Mouse (Mus musculus): ENCODE results near the gene Rpl37a. TPM values are rescaled to one million over a fixed set of nuclear protein-coding genes. Genes with fewer than 3 reads are reported as not detected.

The Rpl37a gene
- polyA plus RNA-seq, 1 experiment from 2014 or later, result 1,358 TPM

DNA sequence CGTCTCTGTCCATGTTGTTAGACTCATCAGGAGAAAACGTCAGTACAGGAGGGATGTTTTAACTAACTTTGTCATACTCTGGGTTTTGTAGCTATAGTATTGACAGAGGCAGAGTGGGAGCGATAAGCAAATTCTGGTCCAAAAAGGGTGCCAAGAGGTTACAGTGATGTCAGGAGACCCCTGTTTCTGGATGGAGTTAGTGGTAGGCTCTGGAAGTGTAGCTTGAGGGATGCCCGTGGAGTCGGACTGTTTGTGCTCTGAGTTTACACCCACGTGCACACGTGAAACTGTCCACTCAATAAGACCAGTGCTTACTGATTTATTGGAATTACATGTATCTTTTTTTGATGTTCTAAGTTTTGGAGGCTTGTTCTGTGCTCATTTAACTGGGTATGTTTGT lies 6.5 kb downstream of the Rpl37a start:
- ATAC-seq, result no peak
- TF ChIP-seq CTCF (IDR thresholded peaks at IDR 0.05; ENCODE audit: low read depth), result no peak

DNA sequence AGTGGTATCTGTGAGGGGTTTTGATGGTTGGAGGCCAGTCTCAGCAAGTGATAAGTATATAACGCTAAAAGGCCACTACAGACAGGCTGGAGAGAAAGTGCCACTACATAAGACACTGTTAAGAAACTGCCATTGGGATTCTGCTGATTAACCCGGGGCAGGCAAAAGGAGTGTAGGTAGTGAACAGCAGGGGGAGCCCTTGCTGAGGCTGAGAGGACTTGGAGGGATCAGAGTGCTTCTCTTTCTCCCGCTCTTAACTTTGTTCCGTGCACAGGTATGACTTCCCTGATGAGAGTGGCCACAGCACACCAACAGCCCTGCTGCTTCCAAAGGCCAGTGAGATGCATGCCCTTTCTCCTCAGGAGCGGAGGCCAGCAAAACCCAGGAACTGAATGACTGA lies 7.8 kb downstream of the Rpl37a start:
- peak; percentile 88 for TF ChIP-seq CTCF (IDR thresholded peaks at IDR 0.05; ENCODE audit: low read depth)
- Histone ChIP-seq H3K4me2 (replicated peaks; ENCODE audit: low read depth) (no peak overlapping the region), H3K27ac (ENCODE audit: low read depth, low read length) (no peak overlapping the region), H3K9ac (ENCODE audit: low read depth, low read length) (no peak overlapping the region), H3K27me3 (replicated peaks; ENCODE audit: control insufficient read depth, insufficient read depth, low read length) (no peaks in the 10 kb centered on the region), H3K4me1 (replicated peaks; ENCODE audit: control insufficient read depth, insufficient read depth, low read length) (no peaks in the 10 kb centered on the region), H3K36me3 (ENCODE audit: control insufficient read depth, insufficient read depth) (peaks cover 12% of the 10 kb centered on the region; the same call in 1 of the 2 replicates), H3K9me3 (ENCODE audit: control insufficient read depth) (no peaks in the 10 kb centered on the region), H3K4me3 (ENCODE audit: low read depth, low read length) (no peak overlapping the region)
- peak; percentile 72 for ATAC-seq
- WGBS, result 15% methylated on average over 5 of the region's 5 CpGs

More for the DNA sequence above, 6.5 kb downstream of the Rpl37a start:
- no peak overlapping the region for H3K4me3 ChIP-seq (ENCODE audit: low read depth, low read length)
- H3K36me3 ChIP-seq (ENCODE audit: control insufficient read depth, insufficient read depth), result peaks cover 12% of the 10 kb centered on the region; the same call in 1 of the 2 replicates
- H3K9me3 ChIP-seq (ENCODE audit: control insufficient read depth), result no peaks in the 10 kb centered on the region
- H3K9ac ChIP-seq (ENCODE audit: low read depth, low read length), result no peak overlapping the region
- 91% methylated on average over 7 of the region's 7 CpGs for WGBS
- H3K4me2 ChIP-seq (replicated peaks; ENCODE audit: low read depth), result no peak overlapping the region
- H3K27ac ChIP-seq (ENCODE audit: low read depth, low read length), result no peak overlapping the region
- 0 out of 2 replicates have a peak, but pooled peaks cover 3% of the 10 kb centered on the region for H3K4me1 ChIP-seq (replicated peaks; ENCODE audit: control insufficient read depth, insufficient read depth, low read length)
- no peaks in the 10 kb centered on the region for H3K27me3 ChIP-seq (replicated peaks; ENCODE audit: control insufficient read depth, insufficient read depth, low read length)

DNA sequence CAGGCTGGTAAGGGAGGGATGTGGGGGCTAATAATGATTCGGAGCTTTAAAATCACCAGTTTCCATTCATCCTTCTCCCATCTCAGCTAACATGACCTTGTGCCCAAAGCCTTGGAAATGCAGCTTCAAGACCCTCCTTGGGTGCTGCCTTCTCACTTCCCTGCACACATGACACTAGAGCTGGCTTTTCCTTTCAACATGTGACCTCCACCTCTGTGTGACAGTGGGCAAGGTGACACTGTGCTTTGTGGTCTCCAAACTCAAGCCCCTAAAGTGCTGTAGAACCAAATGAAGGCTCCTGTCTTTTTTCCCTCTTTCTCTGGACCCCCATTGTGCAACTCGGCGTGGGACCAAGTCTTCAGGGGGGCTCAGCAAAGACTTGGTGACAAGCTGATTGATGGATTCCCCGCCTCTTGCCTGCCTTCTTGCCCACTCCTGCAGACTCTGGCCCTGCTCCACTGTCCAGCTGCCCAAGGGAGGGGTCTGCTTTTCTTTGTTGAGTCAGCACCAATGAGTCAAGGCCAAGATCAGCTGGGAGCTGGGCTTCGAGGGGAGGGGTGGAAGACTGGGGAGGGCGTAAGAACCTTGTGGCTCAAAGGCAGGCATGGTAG lies 9.1 kb downstream of the Rpl37a start:
- no peak overlapping the region for H3K9ac ChIP-seq (ENCODE audit: low read depth, low read length)
- peaks cover 4% of the 10 kb centered on the region; the same call in 1 of the 2 replicates for H3K36me3 ChIP-seq (ENCODE audit: control insufficient read depth, insufficient read depth)
- no peak overlapping the region for H3K4me3 ChIP-seq (ENCODE audit: low read depth, low read length)
- no peak overlapping the region for H3K4me2 ChIP-seq (replicated peaks; ENCODE audit: low read depth)
- H3K4me1 ChIP-seq (replicated peaks; ENCODE audit: control insufficient read depth, insufficient read depth, low read length), result no peaks in the 10 kb centered on the region
- 73% methylated on average over 6 of the region's 6 CpGs for WGBS
- no peak overlapping the region for H3K27ac ChIP-seq (ENCODE audit: low read depth, low read length)
- ATAC-seq, result no peak
- H3K27me3 ChIP-seq (replicated peaks; ENCODE audit: control insufficient read depth, insufficient read depth, low read length), result no peaks in the 10 kb centered on the region
- no peaks in the 10 kb centered on the region for H3K9me3 ChIP-seq (ENCODE audit: control insufficient read depth)
- TF ChIP-seq CTCF (IDR thresholded peaks at IDR 0.05; ENCODE audit: low read depth), result no peak

DNA sequence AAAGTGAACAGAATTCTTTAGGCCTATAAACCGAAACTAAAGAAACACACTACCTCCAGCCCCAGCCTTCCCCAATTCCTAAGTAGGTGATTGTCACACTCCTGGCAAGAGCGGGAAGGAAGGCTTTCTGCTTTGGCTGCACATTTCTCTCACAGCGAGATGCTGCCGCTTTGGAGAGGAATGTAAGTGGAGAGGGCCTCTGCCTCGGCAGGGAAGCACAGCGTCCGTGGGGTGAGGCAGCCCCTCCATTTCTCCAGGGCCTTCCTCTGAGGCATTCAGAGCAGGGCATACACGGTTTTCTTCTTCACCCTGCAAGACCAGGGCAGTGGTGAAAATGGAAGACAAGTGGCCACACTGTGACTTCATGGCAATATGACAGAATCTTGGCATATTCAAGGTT lies 11.6 kb downstream of the Rpl37a start:
- no peaks in the 10 kb centered on the region for H3K4me1 ChIP-seq (replicated peaks; ENCODE audit: control insufficient read depth, insufficient read depth, low read length)
- TF ChIP-seq CTCF (IDR thresholded peaks at IDR 0.05; ENCODE audit: low read depth), result no peak
- H3K36me3 ChIP-seq (ENCODE audit: control insufficient read depth, insufficient read depth), result peaks cover 4% of the 10 kb centered on the region; the same call in 1 of the 2 replicates
- no peaks in the 10 kb centered on the region for H3K9me3 ChIP-seq (ENCODE audit: control insufficient read depth)
- H3K9ac ChIP-seq (ENCODE audit: low read depth, low read length), result no peak overlapping the region
- H3K27ac ChIP-seq (ENCODE audit: low read depth, low read length), result no peak overlapping the region
- no peak for ATAC-seq
- 57% methylated on average over 8 of the region's 8 CpGs for WGBS
- no peaks in the 10 kb centered on the region for H3K27me3 ChIP-seq (replicated peaks; ENCODE audit: control insufficient read depth, insufficient read depth, low read length)
- H3K4me3 ChIP-seq (ENCODE audit: low read depth, low read length), result no peak overlapping the region
- H3K4me2 ChIP-seq (replicated peaks; ENCODE audit: low read depth), result no peak overlapping the region

DNA sequence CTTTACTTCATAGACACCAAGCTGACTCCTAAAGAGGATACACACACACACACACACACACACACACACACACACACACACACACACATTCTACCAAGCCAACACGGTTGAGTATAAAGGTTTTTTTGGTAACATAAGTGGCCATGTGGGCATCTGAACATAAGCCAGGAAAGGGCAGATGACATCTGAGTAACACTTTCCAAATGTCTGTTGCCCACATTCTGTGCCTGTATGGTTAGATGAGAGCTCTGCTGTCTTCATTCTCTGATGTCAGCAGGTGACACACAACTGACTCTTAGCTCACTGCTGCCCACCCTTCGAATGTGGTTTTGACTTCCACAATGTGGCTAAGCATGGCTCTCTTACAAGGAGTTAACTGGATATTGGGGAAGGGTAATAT lies 13.3 kb downstream of the Rpl37a start:
- ATAC-seq, result no peak
- Histone ChIP-seq H3K9me3 (ENCODE audit: control insufficient read depth) (no peaks in the 10 kb centered on the region), H3K4me3 (ENCODE audit: low read depth, low read length) (no peak overlapping the region), H3K27me3 (replicated peaks; ENCODE audit: control insufficient read depth, insufficient read depth, low read length) (no peaks in the 10 kb centered on the region), H3K4me2 (replicated peaks; ENCODE audit: low read depth) (no peak overlapping the region), H3K4me1 (replicated peaks; ENCODE audit: control insufficient read depth, insufficient read depth, low read length) (no peaks in the 10 kb centered on the region), H3K9ac (ENCODE audit: low read depth, low read length) (no peak overlapping the region), H3K36me3 (ENCODE audit: control insufficient read depth, insufficient read depth) (no peaks in the 10 kb centered on the region; the same call in 1 of the 2 replicates), H3K27ac (ENCODE audit: low read depth, low read length) (no peak overlapping the region)
- no peak for TF ChIP-seq CTCF (IDR thresholded peaks at IDR 0.05; ENCODE audit: low read depth)
- 85% methylated on average over 2 of the region's 2 CpGs for WGBS

DNA sequence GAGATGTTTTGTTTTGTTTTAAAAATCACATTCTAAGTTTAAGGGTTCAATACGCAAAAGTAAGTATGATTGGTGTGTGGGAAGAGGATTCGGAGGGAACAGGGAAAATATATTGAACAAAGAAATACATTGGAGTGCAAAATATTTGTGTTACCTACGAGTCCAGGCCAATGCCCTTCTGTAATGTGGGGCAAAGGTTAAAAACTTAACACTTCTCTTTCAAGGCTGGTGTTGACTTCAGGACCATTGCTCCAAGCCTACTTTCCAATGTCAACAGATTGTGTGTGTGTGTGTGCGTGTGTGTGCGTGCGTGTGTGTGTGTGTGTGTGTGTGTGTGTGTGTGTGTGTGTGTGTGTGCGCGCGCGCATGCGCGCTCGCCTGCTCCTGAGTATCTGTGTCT lies 14.9 kb downstream of the Rpl37a start:
- no peak for ATAC-seq
- WGBS, result 86% methylated on average over 12 of the region's 13 CpGs
- H3K4me1 ChIP-seq (replicated peaks; ENCODE audit: control insufficient read depth, insufficient read depth, low read length), result no peaks in the 10 kb centered on the region
- no peaks in the 10 kb centered on the region for H3K9me3 ChIP-seq (ENCODE audit: control insufficient read depth)
- H3K4me2 ChIP-seq (replicated peaks; ENCODE audit: low read depth), result no peak overlapping the region
- H3K27me3 ChIP-seq (replicated peaks; ENCODE audit: control insufficient read depth, insufficient read depth, low read length), result no peaks in the 10 kb centered on the region
- no peak overlapping the region for H3K4me3 ChIP-seq (ENCODE audit: low read depth, low read length)
- no peaks in the 10 kb centered on the region for H3K36me3 ChIP-seq (ENCODE audit: control insufficient read depth, insufficient read depth)
- H3K9ac ChIP-seq (ENCODE audit: low read depth, low read length), result no peak overlapping the region
- no peak overlapping the region for H3K27ac ChIP-seq (ENCODE audit: low read depth, low read length)
- no peak for TF ChIP-seq CTCF (IDR thresholded peaks at IDR 0.05; ENCODE audit: low read depth)
